Mouse (Mus musculus): ENCODE measurements around the gene Pgf.

Gene Pgf

GRCm38 (mm10) chr12:85121806-85122459 lies 55.7 kb downstream of the Pgf start:
- peak; percentile 63 to 67 for DNase-seq
